Mouse (Mus musculus) left cerebral cortex, adult 18-20 months (tissue): ENCODE results near the gene Zar1. TPM values are rescaled to one million over a fixed set of nuclear protein-coding genes. Genes with fewer than 3 reads are reported as not detected.
A peak's percentile ranks its signal among the peaks of the same experiment; 100 is the strongest.
"Not testable (repeated sequence)": the region's sequence is repeated elsewhere in the genome, so short reads cannot be mapped to it uniquely, and the experiment has no call there.

Experiments
- DNase-seq, 2 experiments: peaks; one replicate each; pipeline ENCODE4 v3.0.0; 2021 to 2022; ENCODE audit warnings: low spot score in 2 of 2, mixed read lengths in 1 of 2
- long read RNA-seq, 2 experiments: library from polyadenylated mRNA; stranded (forward); transcript quantifications; one replicate each; pipeline ENCODE4 v2.0.0; 2021
- total RNA-seq, 2 experiments: library from RNA; stranded (reverse); gene quantifications; 2 replicates each; pipeline ENCODE4 v1.2.3; 2021

The Zar1 gene
- not detected for total RNA-seq
- long read RNA-seq, experiment 1, result 0 reads
- long read RNA-seq, experiment 2, result 0 reads

DNA sequence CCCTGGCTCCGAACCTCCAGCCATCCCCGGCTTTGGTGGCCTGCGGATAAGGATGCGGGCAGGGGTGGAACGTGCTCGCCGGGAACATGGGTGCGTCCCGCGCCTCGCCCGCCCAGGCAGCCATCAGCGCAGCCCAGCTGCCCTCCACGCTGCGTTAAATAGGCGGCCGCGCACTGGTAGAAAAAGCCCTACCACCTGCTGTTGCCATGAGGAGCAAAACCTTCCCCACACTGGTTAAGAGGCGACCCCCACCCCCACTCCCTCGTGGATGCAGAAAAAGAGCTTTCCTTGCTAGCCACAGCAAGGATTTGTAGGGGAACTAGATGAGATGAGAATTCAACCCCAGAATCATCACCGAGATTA lies at the start of gene Zar1:
Gene Zar1, minus strand, starts transcription at position 285 of the 363 bp plus-strand sequence.
- not testable (repeated sequence) for DNase-seq

DNA sequence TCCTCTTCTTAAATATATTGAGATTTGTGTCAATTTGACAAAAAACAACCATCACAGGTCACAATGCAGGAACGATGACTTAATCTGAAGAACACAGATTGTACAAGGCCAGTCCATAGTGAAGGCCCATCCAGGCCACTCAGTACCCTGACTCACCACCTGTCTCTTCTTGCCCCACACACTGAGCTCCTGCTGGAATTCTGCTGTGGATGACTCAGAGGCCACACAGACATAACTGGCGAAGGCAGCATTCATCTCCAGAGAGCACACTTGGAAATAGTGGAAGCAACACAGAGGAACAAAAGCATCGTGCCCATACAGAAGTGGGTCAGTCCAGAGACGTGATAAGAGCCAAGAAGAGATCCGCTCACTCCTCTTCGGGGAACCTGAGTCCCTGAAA lies 49.0 kb upstream of the Zar1 start:
- no peak for DNase-seq

DNA sequence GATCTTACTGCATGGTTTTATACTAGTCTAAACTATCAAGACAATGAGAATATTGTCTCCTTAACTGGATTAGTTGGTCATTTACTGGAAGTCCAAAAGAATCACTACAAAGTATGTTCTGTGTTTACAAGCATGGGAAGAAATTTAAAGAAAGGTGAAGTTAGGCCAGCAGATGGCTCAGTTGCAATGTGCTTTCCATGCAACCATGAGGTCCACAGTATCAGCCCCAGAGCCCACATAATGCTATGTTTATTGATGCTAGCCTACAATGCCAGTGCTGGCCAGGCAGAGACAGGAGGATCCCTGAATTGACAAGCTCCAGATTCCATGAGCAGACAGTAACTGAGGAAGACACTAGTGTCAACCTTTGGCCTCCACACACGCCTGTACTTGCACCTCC lies 40.0 kb upstream of the Zar1 start:
- no peak for DNase-seq

DNA sequence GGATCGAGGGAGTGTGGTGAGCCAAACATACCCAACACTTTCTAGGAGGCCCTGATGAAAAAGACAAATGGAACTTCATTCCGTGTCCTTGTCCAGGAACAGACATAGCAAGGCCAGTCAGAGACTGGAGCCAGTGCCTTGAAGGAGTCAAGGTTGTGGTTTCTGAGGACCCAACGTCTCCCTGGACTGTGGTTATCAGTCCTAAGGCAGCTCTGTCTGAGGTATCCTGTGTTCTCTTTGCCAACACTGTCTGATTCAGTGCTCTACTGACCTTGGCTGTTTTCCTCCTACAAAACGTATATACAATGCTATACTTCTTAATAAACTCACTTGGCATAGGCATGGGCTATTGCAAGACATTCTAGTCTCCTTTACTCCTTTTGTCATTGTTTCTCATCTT lies 36.4 kb upstream of the Zar1 start:
- no peak for DNase-seq

DNA sequence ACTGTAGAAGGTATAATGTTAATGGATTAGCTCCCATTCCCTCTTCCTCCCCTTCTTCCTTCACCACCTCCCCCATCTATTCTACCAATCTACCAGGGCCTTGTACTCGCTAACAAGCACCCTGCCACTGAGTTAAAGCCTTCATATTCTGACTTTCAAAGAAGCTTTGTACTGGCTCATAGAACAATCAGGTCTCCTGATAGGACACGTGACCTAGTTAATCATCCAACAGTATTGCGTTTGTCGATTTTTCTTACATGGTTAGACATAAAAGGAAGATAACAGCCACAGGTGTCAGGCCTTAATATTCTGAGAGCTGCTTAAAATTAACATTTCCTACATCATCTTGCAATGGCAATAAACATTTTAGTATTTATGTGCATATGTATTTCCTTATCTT lies 22.1 kb upstream of the Zar1 start:
- DNase-seq, result no peak

DNA sequence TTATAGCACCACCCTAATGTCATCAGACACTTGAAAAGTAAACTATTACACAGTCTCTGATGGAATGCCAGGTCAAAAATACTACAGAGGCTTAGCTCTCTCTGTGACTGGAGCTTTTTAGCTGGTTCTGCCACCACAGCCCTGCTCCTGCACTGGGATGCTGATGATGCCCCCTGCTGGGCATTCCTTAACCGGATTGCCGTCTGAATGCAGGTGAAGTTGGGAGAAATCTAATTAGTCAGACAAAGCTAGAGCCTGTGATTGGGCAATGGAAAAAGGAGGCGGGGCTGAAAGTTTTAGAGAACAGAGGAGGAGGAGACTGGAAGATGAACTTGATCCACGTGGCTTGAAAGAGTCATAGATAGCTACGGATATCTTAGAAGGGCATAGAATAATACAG lies 20.0 kb upstream of the Zar1 start:
- peak; percentile 18 to 30 for DNase-seq

DNA sequence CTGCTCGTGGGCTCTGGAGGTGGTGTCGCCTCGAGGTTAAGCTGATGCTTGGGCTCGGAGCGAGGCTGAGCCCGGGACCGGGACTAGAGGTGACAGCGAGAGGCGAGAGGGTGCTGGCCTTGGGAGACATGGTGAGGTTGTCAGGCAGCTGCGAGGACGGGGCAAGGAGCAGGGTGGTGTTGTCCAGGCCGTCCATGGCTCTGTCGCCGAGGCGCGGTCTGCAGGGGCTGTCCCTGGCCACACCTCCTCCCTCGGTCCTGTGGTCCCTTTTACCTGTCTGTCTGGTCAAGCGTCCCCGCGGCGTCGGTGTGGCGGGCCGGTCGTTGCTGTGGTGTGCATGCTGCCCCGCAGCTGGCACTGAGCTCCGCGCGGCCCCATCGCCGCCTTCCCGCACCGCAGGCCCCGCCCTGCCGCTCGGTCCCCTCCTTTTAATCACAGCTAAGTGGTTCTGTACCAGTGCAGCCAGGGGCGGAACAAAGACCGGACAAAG lies 6.2 kb upstream of the Zar1 start, which contains the start of gene Gm5868:
Gene Gm5868, minus strand, starts transcription at position 360 of the 490 bp plus-strand sequence.
- no peak for DNase-seq

DNA sequence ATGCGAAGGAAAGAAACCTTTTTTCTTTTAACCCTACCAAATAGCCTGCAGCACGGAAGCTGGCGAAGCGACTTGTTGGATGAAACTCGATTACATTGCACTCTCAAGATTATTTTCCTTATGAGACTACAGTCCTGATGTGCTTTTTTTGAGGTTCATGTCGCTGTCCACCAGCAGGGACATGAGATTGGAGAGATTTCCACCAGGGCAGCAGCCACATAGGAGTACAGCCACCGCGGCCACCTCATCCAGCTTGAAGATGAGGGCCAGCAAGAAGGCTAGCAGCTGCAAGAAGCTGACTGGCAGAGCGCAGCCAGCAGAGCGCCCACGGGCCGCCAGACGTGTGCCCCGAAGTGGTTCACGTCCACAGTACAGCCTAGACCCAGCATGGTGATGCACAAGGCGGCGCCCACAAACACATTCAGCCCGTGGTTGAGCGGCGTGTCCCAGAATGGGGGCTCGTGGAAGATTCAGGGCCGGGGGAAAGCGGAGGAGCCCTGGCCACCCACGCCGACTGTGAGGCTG lies 5.7 kb upstream of the Zar1 start:
- not testable (repeated sequence) for DNase-seq

DNA sequence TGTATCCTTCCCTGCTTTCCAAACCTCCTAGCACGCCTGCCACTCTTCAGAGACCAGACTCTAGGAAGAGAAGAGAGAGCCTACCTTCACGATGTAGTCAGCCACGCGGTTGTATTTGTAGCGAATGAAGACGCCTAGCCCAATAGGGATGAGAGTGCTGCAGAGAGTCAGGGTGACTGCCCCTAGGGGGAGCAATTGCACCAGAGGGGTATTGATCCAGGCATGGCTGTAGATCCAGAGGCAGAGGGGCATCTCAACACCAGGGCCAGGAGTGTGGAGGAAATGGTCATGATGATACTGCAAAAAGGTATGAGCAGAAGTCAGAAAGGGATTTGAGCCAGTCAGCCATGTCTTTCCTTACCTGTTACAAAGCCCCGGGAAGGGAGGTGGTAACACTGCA lies 5.1 kb upstream of the Zar1 start:
- not testable (repeated sequence) for DNase-seq

DNA sequence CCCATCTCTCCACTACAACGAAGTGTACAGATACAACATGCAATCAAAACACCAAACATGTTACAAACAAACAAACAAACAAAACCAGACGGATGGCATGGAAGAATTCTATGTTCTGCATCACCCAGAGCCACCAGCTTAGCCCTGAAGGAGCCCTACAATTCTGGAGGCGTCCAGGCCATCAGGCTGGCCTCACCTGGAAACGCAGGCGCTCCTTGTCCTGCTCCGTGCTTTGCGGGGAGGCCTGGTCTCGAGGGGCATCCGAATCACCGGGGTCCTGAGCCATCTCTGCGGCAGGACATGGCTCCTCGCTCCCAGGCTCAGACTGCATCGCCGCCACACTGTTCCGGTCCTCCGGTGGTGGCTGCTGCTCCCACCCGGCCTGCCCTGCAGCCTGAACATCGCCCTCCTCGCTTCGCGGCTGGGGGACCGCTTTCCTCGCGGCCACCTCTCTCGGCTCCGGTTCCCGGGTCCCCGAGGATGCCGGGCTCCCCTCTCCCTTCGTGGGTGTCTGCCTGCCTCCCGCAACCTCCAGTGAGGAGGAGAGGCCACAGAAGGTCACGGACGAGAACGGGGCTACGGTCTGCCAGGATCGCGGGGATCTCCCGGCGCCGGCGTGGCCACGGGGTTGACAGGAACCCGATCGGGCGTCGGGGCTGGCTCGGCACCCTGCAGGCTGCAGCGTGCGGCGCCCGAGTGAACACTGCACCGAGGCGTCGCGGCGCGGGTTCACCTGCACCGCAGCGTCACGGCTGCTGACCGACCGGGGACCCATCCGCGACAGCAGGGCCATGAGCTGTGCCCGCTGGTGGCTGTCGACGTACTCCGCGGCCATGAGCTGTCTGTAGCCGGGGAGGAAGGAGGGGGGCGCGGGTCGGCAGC lies 725 bp downstream of the Zar1 start:
- not testable (repeated sequence) for DNase-seq

DNA sequence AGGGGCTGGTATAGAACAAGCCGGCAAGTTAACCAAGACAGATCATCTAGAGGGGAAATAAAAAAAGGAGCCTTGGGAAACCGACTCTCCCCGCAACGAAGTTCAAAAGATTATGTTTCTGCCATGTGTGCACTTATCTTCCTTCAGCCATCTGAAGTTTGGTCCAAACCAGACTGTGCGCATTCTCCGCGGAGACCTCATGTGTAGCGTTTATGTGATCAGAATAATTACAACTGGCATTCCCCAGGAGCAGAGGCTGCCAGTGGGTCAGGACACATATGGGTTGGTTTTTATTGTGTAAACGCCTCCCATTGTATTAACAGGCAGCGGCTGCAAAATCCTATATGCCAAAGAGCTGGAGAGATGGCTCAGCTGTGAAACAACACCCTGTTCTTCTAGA lies 1.5 kb downstream of the Zar1 start:
- DNase-seq, result not testable (repeated sequence)

DNA sequence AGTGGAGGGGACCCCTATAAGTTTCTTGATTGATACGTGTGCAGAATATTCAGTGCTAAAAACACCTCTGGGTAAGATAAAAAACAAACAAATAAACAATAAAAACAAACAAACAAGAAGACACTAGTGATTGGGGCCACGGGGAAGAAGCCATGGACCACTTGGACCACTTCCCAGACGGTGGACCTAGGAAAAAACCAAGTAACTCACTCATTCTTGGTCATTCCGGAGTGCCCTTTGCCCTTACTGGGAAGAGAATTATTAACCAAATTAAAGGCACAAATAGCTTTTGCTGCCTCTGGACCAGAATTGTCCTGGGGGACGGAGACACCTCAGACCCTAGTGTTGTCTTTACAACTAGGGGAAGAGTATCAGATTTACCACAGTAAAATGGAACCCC lies 15.4 kb downstream of the Zar1 start:
- DNase-seq, result no peak

DNA sequence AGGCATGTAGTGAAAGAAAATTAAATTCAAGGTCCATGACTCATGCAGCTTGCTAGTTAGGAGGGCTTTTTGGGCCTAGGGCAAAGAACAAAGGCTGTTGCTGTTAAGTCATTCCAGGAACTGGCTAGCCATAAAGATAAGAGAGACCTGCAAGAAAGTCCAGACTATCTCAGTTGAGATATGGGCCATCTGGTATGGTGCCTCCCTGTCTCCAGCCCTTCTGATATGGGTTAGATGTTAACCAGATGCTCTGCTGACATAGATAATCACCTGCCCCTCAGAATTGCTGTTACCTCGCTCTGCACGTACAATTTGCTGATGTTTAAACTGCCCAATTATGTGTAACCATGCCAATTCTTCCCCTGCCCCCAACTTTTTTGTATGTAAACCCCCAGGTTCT lies 17.9 kb downstream of the Zar1 start:
- not testable (repeated sequence) for DNase-seq

DNA sequence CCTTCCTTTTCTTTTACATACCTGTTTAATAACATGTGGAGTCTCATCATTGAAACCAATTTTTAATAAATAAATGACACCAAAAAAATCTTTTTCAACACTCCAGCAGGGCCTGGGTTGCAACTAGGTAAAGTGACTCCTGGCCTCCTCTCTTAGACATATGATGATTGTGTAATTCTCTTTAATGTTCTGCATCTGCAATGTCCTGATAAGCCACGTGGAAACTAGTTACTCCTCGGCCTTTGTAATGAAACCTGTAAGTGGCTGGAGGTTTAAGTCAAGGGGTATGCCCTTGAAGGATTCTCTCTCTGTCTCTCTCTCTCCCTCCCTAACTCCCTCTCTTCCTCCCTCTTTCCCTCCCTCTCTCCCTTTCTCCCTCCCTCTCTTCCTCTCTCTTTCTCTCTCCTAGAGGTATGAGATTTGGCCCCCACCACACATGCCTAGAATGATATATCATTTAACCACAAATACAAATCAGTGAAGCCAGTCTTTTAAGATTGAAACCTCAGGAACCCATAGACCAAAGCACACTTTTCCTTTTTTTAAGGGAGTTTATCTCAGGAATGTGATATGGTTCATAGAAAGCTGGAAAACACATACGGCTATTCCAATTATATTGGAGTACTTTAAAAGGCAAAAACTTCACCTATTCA lies 20.0 kb downstream of the Zar1 start:
- DNase-seq, result no peak

DNA sequence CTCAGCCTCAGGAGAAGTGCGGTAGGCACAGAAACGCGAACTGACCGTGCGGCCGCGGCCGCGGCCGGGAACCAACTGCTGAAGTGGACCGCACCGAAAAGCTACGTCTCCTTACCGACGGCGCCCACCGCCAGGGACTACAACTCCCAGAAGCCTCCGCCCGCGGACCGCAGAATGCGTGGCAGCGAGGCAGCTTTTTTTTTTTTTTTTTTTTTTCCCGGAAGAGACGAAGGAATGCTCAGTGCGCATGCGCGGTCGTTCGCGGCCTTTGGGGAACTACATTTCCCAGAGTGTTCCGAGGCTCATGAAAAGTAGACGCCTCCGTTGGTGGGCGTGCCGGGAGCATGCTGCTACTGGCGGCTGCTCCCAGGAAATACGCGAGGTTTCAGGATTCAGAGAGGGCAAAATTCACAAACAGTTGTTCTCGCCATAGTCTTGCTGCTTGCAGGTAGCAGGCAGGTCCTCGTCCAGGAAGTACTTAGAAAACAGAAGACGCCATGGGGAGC lies 21.5 kb downstream of the Zar1 start, which contains the start of gene Nfxl1:
Gene Nfxl1, minus strand, starts transcription at position 141 of the 506 bp plus-strand sequence.
- peak; percentile 96 to 99 for DNase-seq

DNA sequence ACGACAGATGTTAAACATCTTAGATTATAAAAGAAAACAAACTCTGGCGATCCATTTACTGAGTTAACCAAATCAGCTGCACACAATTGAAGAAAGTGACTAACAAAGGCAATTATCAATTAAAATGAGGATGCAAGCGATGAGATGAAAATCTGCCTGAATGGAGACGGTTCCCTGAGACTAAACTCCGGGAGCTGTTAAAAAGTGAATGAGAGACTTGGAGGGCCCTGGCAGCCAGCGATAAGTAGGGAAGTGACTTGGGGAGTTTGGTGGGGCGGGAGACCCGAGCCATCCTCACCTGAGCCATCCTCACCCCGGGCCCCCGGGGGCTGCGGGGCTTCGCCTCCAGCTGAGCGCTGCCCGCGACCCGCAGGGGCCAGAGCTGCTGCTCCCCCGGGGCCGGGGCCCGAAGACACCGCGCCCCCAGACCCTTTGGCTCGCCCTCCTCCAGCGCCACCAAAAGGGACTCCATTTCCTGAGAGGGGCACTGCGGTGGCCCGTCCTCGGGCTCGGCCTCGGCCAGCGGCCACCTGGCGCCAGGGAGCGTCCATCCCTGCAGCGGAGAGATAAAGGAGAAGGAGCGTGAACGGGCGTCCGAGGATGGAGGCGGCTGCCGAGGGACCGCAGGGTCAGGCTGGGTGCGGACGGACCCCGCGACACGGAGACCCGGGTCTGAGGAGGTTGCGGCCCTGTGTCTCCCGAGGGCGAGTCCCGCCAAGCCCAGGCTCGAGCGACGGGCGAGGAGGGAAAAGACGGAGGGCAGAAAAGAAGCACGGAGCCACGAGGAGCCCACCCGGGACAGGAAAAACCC lies 22.1 kb downstream of the Zar1 start:
- DNase-seq, result peak in 1 of 2 experiments; percentile 30

DNA sequence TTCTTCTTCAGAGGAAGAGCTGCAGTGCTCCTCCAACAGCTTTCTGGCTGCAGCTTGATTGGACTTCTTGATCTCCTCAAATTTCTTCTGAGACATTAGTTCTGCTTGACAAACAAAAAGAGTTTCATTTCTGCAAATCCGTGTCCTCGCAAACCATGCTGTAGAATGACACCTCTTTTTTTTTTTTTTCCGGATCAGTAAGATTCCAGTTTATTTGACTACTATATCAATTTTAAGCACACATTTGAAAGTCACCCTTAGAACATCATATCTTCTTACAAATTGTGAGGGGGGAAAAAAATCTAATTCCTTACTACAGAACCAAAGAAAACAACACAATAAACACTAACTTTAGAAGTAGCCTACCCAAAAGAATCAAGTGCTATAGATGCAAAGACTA lies 24.8 kb downstream of the Zar1 start:
- no peak for DNase-seq

DNA sequence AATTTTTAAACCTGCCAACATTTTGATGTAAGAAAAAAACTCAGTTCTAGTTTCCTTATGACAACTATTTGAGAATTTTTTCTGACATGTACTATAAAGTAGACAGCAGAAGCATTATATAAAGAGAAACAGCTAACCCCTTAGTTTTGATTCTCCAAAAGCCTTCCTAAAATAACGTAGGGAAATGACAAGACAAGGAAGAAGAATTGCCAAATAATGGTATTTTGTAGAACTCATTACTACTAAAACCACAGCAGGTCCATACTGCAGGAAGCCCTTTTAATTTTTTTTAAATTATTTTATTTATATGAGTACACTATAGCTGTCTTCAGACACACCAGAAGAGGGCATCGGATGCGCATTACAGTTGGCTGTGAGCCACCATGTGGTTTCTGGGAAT lies 29.8 kb downstream of the Zar1 start:
- DNase-seq, result no peak

DNA sequence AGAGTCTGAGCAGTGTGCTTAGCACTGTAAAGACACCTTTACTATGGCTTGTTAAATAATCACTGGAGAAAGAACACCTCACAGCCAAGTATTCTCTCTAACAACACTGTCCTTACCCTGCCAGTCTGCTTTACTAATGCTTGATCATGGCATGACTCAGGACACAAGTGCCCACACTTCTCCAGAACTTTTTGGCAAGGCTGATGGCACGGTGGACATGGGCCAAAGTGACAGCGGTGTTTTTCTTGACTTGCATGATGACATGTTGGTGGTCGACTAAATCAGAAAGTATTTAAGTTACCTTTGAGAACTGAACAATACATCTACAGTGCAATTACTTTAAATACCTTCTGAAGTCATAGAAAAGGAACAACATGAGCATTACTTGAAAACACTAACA lies 52.2 kb downstream of the Zar1 start:
- DNase-seq, result no peak
